Mouse (Mus musculus): ENCODE results near the gene Grm4. TPM values are rescaled to one million over a fixed set of nuclear protein-coding genes. Genes with fewer than 3 reads are reported as not detected.

The Grm4 gene
- polyA plus RNA-seq, 1 experiment from 2014 or later, result 0.13 TPM

DNA sequence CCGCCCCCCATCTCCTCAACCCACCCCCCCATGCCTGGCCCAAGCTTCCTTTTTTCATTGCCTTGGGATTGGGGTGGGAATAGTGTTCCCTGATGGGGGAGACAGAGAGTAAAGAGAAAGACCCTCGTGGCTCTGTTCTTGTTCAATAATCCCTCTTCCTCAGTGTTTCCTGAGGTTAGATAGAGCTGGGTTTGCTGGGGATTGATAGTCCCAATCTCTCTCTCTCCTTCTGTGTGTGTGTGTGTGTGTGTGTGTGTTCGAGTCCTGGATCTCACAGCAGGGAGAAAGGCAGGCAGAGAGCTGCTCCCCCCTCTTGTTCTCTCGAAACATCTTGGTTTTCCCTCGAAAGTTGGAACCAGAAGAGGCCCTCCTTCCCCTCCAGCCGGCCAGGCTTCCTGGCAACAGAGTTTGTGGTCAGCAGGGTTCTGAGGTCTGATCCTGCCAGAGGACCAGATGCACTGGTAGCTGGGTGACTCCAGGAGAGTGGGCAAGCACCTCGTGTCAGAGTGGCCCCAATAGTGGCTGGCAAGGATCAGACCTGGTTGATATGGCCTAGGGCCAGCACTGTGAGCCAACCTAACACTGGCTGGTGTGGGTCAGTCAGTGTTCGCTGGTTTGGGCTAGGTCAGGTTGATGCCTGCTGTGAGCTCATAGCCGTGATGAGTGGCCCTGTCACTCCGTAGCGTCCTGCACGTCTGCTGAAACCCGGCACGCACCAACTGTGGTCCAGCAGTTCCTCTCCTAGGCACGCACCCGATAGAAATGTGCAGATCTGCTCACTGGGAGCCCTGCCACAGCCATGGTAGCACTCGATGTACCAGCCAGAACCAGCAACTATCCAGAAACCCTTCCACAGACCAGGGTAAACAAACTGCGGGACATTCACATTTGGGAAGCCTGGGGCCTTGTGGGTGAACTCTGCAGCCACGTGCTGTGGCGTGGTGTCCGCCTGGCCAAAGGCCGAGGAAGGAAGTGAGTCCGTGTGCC lies 31.3 kb upstream of the Grm4 start:
- Histone ChIP-seq H3K9ac (ENCODE audit: low read length) (no peak overlapping the region), H3K27me3 (ENCODE audit: control insufficient read depth, insufficient read depth, low read depth, low read length) (no peaks in the 10 kb centered on the region), H3K4me1 (replicated peaks; ENCODE audit: control insufficient read depth, insufficient read depth, low read length) (peaks cover 15% of the 10 kb centered on the region), H3K9me3 (ENCODE audit: control insufficient read depth, low read length) (no peaks in the 10 kb centered on the region), H3K4me2 (ENCODE audit: low read depth, low read length) (no peak overlapping the region), H3K27ac (ENCODE audit: low read length) (no peak overlapping the region), H3K36me3 (ENCODE audit: control insufficient read depth, insufficient read depth, low read length) (no peaks in the 10 kb centered on the region), H3K4me3 (ENCODE audit: low read length) (no peak overlapping the region)
- WGBS, result 73% methylated on average over 23 of the region's 23 CpGs
- no peak for ATAC-seq (ENCODE audit: low read depth)

DNA sequence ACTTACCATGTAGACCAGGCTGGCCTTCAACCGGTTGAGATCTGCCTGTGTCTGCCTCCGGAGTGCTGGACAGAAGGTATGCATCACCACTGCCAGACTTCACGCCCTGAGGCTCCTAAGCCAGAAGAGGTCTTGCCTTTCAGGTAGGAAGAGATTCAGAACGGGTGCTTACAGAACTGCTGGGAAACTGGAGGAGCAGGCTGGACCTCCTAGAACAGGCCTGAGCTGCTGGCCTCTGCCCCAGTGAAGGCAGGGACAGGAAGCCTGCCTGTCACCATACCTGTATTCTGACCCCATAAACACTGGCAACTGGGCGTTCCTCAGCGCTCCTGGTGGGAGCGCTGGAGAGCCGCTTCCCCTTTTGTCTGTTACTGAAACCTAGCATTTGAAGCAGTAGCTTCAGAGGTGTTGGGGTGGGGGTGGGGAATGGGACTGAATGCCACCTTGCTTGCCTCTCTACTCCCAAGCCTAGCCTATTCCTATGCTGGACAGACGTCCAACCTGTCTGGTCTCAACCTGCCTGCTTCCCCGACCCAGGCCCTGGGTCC lies 30.3 kb upstream of the Grm4 start:
- WGBS, result 58% methylated on average over 10 of the region's 10 CpGs
- no peaks in the 10 kb centered on the region for H3K9me3 ChIP-seq (ENCODE audit: control insufficient read depth, low read length)

DNA sequence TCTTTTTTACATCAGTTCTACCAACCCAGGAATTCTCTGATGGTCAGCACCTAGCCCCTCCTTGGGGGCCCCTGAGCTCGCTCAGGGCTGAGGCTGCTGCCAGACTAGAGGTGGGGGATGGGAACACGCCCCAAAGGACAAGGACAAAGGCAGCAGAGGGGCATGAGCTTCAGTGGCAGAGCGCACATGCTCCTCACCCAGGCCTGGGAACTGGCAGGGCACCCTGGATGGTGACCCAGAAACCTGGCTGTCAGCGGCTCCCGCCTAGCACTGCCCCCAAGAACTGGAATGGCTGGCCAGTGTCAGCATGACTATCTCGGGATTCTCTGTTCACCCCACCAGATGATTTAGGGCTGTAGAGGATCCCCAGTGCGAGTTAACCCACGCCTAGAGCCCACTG lies 28.0 kb upstream of the Grm4 start:
- no peaks in the 10 kb centered on the region for H3K9me3 ChIP-seq (ENCODE audit: control insufficient read depth, low read length)
- no peak overlapping the region for H3K4me2 ChIP-seq (ENCODE audit: low read depth, low read length)
- no peak overlapping the region for H3K27ac ChIP-seq (ENCODE audit: low read length)
- no peak overlapping the region for H3K4me3 ChIP-seq (ENCODE audit: low read length)
- H3K36me3 ChIP-seq (ENCODE audit: control insufficient read depth, insufficient read depth, low read length), result no peaks in the 10 kb centered on the region
- no peaks in the 10 kb centered on the region for H3K27me3 ChIP-seq (ENCODE audit: control insufficient read depth, insufficient read depth, low read depth, low read length)
- peaks cover 2% of the 10 kb centered on the region; the same call in 1 of the 2 replicates for H3K4me1 ChIP-seq (replicated peaks; ENCODE audit: control insufficient read depth, insufficient read depth, low read length)
- no peak overlapping the region for H3K9ac ChIP-seq (ENCODE audit: low read length)
- ATAC-seq (ENCODE audit: low read depth), result no peak
- 60% methylated on average over 8 of the region's 8 CpGs for WGBS

More for the DNA sequence above, 30.3 kb upstream of the Grm4 start:
- Histone ChIP-seq H3K9ac (ENCODE audit: low read length) (no peak overlapping the region), H3K36me3 (ENCODE audit: control insufficient read depth, insufficient read depth, low read length) (no peaks in the 10 kb centered on the region), H3K4me1 (replicated peaks; ENCODE audit: control insufficient read depth, insufficient read depth, low read length) (peaks cover 13% of the 10 kb centered on the region), H3K27ac (ENCODE audit: low read length) (no peak overlapping the region), H3K4me2 (ENCODE audit: low read depth, low read length) (no peak overlapping the region), H3K27me3 (ENCODE audit: control insufficient read depth, insufficient read depth, low read depth, low read length) (no peaks in the 10 kb centered on the region), H3K4me3 (ENCODE audit: low read length) (no peak overlapping the region)
- ATAC-seq (ENCODE audit: low read depth), result no peak

DNA sequence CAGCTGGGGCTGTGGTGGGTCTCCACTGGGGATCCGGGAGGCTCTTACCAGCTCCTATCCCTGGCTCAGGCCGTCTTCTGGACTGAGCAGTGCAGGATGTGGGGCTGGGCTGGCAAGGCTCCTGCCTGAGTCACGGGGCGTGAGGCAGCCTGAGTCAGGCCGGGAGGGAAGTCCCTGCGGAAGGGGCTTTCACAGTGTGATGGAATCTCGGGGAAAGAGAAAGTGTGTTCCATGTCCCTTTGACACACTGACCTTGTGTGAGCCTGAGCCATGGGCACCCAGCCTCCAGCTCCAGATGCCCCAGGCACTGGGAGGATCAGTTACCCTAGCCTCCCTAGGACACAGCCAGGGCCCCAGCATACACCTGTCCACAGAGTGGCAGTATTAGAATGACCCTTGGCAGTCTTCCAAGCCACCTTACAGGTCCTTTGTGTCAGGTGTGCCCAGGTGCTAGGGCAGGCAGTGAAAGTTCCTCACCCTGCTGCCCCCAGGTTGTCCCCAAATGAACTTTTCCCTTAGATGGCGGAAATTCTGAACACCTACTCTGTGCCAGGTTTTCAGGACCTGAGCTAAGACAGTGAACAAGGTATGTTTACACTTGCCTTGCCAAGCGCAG lies 26.2 kb upstream of the Grm4 start:
- no peak overlapping the region for H3K27ac ChIP-seq (ENCODE audit: low read length)
- no peak overlapping the region for H3K9ac ChIP-seq (ENCODE audit: low read length)
- H3K27me3 ChIP-seq (ENCODE audit: control insufficient read depth, insufficient read depth, low read depth, low read length), result no peaks in the 10 kb centered on the region
- no peak overlapping the region for H3K4me2 ChIP-seq (ENCODE audit: low read depth, low read length)
- 0 out of 2 replicates have a peak, but pooled peaks have one; percentile 34 for ATAC-seq (ENCODE audit: low read depth)
- no peaks in the 10 kb centered on the region for H3K36me3 ChIP-seq (ENCODE audit: control insufficient read depth, insufficient read depth, low read length)
- H3K9me3 ChIP-seq (ENCODE audit: control insufficient read depth, low read length), result no peaks in the 10 kb centered on the region
- H3K4me3 ChIP-seq (ENCODE audit: low read length), result no peak overlapping the region
- WGBS, result 52% methylated on average over 9 of the region's 9 CpGs
- H3K4me1 ChIP-seq (replicated peaks; ENCODE audit: control insufficient read depth, insufficient read depth, low read length), result 0 out of 2 replicates have a peak, but pooled peaks cover 2% of the 10 kb centered on the region

GRCm38 (mm10) chr17:27546574-27547085 lies 25.4 kb upstream of the Grm4 start:
- H3K4me2 ChIP-seq (ENCODE audit: low read depth, low read length), result no peak overlapping the region
- H3K4me3 ChIP-seq (ENCODE audit: low read length), result no peak overlapping the region
- 0 out of 2 replicates have a peak, but pooled peaks cover 2% of the 10 kb centered on the region for H3K4me1 ChIP-seq (replicated peaks; ENCODE audit: control insufficient read depth, insufficient read depth, low read length)
- no peak overlapping the region for H3K27ac ChIP-seq (ENCODE audit: low read length)
- H3K27me3 ChIP-seq (ENCODE audit: control insufficient read depth, insufficient read depth, low read depth, low read length), result no peaks in the 10 kb centered on the region
- WGBS, result 64% methylated on average over 7 of the region's 7 CpGs
- no peak overlapping the region for H3K9ac ChIP-seq (ENCODE audit: low read length)
- H3K36me3 ChIP-seq (ENCODE audit: control insufficient read depth, insufficient read depth, low read length), result no peaks in the 10 kb centered on the region
- H3K9me3 ChIP-seq (ENCODE audit: control insufficient read depth, low read length), result no peaks in the 10 kb centered on the region
- no peak for ATAC-seq (ENCODE audit: low read depth)

- Histone ChIP-seq H3K4me1 (replicated peaks; ENCODE audit: control insufficient read depth, insufficient read depth, low read length) (0 out of 2 replicates have a peak, but pooled peaks cover 2% of the 10 kb centered on the region), H3K4me3 (ENCODE audit: low read length) (no peak overlapping the region), H3K27ac (ENCODE audit: low read length) (no peak overlapping the region), H3K4me2 (ENCODE audit: low read depth, low read length) (no peak overlapping the region), H3K9me3 (ENCODE audit: control insufficient read depth, low read length) (no peaks in the 10 kb centered on the region), H3K27me3 (ENCODE audit: control insufficient read depth, insufficient read depth, low read depth, low read length) (no peaks in the 10 kb centered on the region), H3K36me3 (ENCODE audit: control insufficient read depth, insufficient read depth, low read length) (no peaks in the 10 kb centered on the region), H3K9ac (ENCODE audit: low read length) (no peak overlapping the region)
- WGBS, result 33% methylated on average over 12 of the region's 12 CpGs
- ATAC-seq (ENCODE audit: low read depth), result no peak
Observed at GRCm38 (mm10) chr17:27545991-27546390, 24.8 kb upstream of the Grm4 start.

DNA sequence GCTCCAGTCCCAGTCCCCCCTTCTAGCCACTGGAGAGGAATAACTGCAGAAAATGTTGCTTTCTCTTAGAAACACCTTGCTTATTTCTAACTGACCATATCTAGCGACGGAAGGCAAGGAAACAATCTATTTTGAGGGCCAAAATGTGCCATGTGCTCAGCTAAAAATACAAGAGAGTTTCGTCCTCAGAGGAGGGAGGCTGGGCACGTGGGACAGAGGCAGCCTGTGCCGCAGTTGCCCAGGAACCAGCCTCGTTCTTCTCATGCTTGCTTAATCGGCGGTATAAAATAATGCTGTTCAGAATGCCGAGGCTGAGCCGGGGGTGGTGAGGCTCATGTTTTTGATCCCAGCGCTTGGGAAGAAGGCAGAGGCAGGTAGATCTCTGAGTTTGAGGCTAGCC lies 23.3 kb upstream of the Grm4 start:
- no peaks in the 10 kb centered on the region for H3K36me3 ChIP-seq (ENCODE audit: control insufficient read depth, insufficient read depth, low read length)

DNA sequence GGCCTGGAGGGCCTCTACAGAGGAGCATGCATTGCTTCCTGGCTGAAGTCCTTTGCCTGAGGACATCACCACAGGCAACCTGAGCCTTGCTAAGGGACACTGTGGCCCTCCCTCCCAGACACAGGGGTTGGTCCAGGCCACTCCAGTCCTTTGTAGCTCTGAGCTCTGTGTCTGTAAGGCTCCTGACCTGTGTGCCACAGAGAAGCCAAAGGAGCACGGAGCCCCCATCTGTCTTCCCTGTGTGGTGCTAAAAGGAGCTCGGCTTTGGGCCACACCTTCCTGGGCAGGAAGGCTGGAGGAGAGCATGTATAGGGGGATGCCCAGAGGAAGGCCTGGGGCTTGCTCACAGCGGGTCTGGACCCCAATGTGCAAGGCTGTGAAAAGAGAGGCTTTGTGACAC lies 20.8 kb upstream of the Grm4 start:
- Histone ChIP-seq H3K27me3 (ENCODE audit: control insufficient read depth, insufficient read depth, low read depth, low read length) (no peaks in the 10 kb centered on the region), H3K9me3 (ENCODE audit: control insufficient read depth, low read length) (no peaks in the 10 kb centered on the region), H3K4me2 (ENCODE audit: low read depth, low read length) (no peak overlapping the region), H3K36me3 (ENCODE audit: control insufficient read depth, insufficient read depth, low read length) (no peaks in the 10 kb centered on the region), H3K4me3 (ENCODE audit: low read length) (no peak overlapping the region), H3K9ac (ENCODE audit: low read length) (peak overlapping the region; percentile 28; the same call in 1 of the 2 replicates), H3K27ac (ENCODE audit: low read length) (no peak overlapping the region), H3K4me1 (replicated peaks; ENCODE audit: control insufficient read depth, insufficient read depth, low read length) (no peaks in the 10 kb centered on the region)
- ATAC-seq (ENCODE audit: low read depth), result no peak
- 74% methylated on average over 3 of the region's 3 CpGs for WGBS

More for the DNA sequence above, 23.3 kb upstream of the Grm4 start:
- Histone ChIP-seq H3K27ac (ENCODE audit: low read length) (no peak overlapping the region), H3K27me3 (ENCODE audit: control insufficient read depth, insufficient read depth, low read depth, low read length) (no peaks in the 10 kb centered on the region), H3K9me3 (ENCODE audit: control insufficient read depth, low read length) (no peaks in the 10 kb centered on the region), H3K4me2 (ENCODE audit: low read depth, low read length) (no peak overlapping the region), H3K4me3 (ENCODE audit: low read length) (no peak overlapping the region), H3K9ac (ENCODE audit: low read length) (no peak overlapping the region), H3K4me1 (replicated peaks; ENCODE audit: control insufficient read depth, insufficient read depth, low read length) (0 out of 2 replicates have a peak, but pooled peaks cover 2% of the 10 kb centered on the region)
- 80% methylated on average over 11 of the region's 11 CpGs for WGBS
- no peak for ATAC-seq (ENCODE audit: low read depth)

- Histone ChIP-seq H3K27ac (ENCODE audit: low read length) (no peak overlapping the region), H3K4me3 (ENCODE audit: low read length) (no peak overlapping the region), H3K4me1 (replicated peaks; ENCODE audit: control insufficient read depth, insufficient read depth, low read length) (no peaks in the 10 kb centered on the region), H3K4me2 (ENCODE audit: low read depth, low read length) (no peak overlapping the region), H3K9me3 (ENCODE audit: control insufficient read depth, low read length) (no peaks in the 10 kb centered on the region), H3K27me3 (ENCODE audit: control insufficient read depth, insufficient read depth, low read depth, low read length) (no peaks in the 10 kb centered on the region), H3K9ac (ENCODE audit: low read length) (no peak overlapping the region), H3K36me3 (ENCODE audit: control insufficient read depth, insufficient read depth, low read length) (no peaks in the 10 kb centered on the region)
- no peak for ATAC-seq (ENCODE audit: low read depth)
- 52% methylated on average over 2 of the region's 2 CpGs for WGBS
Observed at GRCm38 (mm10) chr17:27541261-27541660, 20.1 kb upstream of the Grm4 start.

Data from lung, embryonic 16.5 days (tissue).